Mouse (Mus musculus) liver, postnatal 0 days (tissue): ENCODE data around the gene Tmprss6. TPM values are rescaled to one million over a fixed set of nuclear protein-coding genes. Genes with fewer than 3 reads are reported as not detected.

Experiments
- ATAC-seq: fragments of 200-750 bp; cut with Nextera tagmentation; 2 replicates; pipeline ENCODE4 v1.8.0; 2017; ENCODE audit warnings: mild to moderate bottlenecking, moderate library complexity
- DNase-seq: peaks from one replicate; pipeline ENCODE4 v3.0.0-alpha.2; 2016
- H3K27ac ChIP-seq: fragments of 300-500 bp; sonication (generic); 2 replicates; pipeline ENCODE4 v1.5.1; 2014; ENCODE audit warnings: antibody characterized with exemption, moderate library complexity, mild to moderate bottlenecking, low read depth
- H3K27me3 ChIP-seq: fragments of 300-500 bp; sonication (generic); 2 replicates; pipeline ENCODE4 v1.6.1; 2014; ENCODE audit warnings: low read length, control low read depth, mixed read lengths; ENCODE audit not compliant: insufficient read depth
- H3K36me3 ChIP-seq: fragments of 300-500 bp; sonication (generic); replicated peaks from 2 replicates; pipeline ENCODE4 v1.6.1; 2014; ENCODE audit warnings: mild to moderate bottlenecking, control low read depth, low read length, moderate library complexity, mixed read lengths; ENCODE audit not compliant: insufficient read depth
- H3K4me1 ChIP-seq: fragments of 300-500 bp; sonication (generic); 2 replicates; pipeline ENCODE4 v1.6.1; 2014; ENCODE audit warnings: antibody characterized with exemption, mild to moderate bottlenecking, control low read depth; ENCODE audit not compliant: insufficient read depth
- H3K4me2 ChIP-seq: fragments of 300-500 bp; sonication (generic); 2 replicates; pipeline ENCODE4 v1.6.1; 2014; ENCODE audit warnings: low read depth, mild to moderate bottlenecking, low read length, moderate library complexity, mixed read lengths
- H3K4me3 ChIP-seq: fragments of 300-500 bp; sonication (generic); 2 replicates; pipeline ENCODE4 v1.5.1; 2014; ENCODE audit warnings: low read depth, low read length
- H3K9ac ChIP-seq: fragments of 300-500 bp; sonication (generic); replicated peaks from 2 replicates; pipeline ENCODE4 v1.6.1; 2014; ENCODE audit warnings: mild to moderate bottlenecking, moderate library complexity
- H3K9me3 ChIP-seq: fragments of 300-500 bp; sonication (generic); 2 replicates; pipeline ENCODE4 v1.6.1; 2016; ENCODE audit warnings: mild to moderate bottlenecking, control low read depth, low read length, mixed read lengths
- CTCF ChIP-seq: sonication (generic); IDR thresholded peaks from 2 replicates; pipeline ENCODE4 v1.5.1; 2016; ENCODE audit warnings: antibody characterized with exemption, low read depth
- EP300 ChIP-seq: IDR thresholded peaks from 2 replicates; pipeline ENCODE4 v1.6.1; 2016; ENCODE audit warnings: antibody characterized with exemption, low read depth, mild to moderate bottlenecking
- WGBS: fragments of 180-500 bp; shearing (Covaris S2); extraction: QIAGEN DNeasy Blood & Tissue Kit; methylation state at CpG from one replicate; pipeline ENCODE4 v1.1.7; 2014; ENCODE audit not compliant: insufficient replicate concordance; 5-methylcytosine and 5-hydroxymethylcytosine counted together
- polyA plus RNA-seq: library from polyadenylated mRNA; unstranded; fragments of >200 nt; fragmentation: Nextera tagmentation; extraction: Ambion mirVana; gene quantifications from 2 replicates; pipeline ENCODE4 v1.2.1, GENCODE M21; 2015

Gene Tmprss6
- polyA plus RNA-seq, 1 experiment from 2014 or later: 80.3 TPM

DNA sequence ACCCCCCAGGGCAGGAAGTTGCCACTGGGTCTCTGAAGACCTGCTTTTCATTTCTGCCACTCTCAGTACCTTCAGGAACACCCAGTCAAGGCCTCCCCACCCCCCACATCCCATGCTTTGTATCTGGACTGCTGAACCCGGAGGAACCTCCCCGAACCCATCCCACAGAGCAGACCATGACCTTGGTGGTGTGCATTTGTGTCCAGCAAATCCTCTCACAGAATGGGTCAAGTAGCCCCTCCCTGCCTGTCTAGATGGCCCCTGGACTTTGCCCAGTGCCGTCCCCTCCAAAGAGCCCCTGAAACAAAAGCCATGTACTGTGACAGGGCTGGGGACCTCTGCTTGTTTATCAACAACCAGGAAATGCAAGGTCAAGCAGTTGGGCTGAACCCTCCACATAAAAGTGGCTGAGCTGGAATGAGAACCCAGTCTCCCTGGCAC is 65.1 kb downstream of the Tmprss6 start:
- peak overlapping the region; percentile 93 for H3K9ac ChIP-seq
- 45% methylated on average over 3 of the region's 3 CpGs for WGBS
- H3K36me3 ChIP-seq: peaks cover 9% of the 10 kb centered on the region; the same call in 1 of the 2 replicates
- H3K4me2 ChIP-seq: peak overlapping the region; percentile 84
- H3K27ac ChIP-seq: peak overlapping the region; percentile 100
- no peaks in the 10 kb centered on the region for H3K27me3 ChIP-seq
- no peak for TF ChIP-seq EP300
- no peak for TF ChIP-seq CTCF
- ATAC-seq: peak; percentile 7; the same call in 1 of the 2 replicates
- H3K4me3 ChIP-seq: peak overlapping the region; percentile 89
- DNase-seq: peak; percentile 69
- peaks cover 62% of the 10 kb centered on the region for H3K4me1 ChIP-seq
- no peaks in the 10 kb centered on the region for H3K9me3 ChIP-seq

DNA sequence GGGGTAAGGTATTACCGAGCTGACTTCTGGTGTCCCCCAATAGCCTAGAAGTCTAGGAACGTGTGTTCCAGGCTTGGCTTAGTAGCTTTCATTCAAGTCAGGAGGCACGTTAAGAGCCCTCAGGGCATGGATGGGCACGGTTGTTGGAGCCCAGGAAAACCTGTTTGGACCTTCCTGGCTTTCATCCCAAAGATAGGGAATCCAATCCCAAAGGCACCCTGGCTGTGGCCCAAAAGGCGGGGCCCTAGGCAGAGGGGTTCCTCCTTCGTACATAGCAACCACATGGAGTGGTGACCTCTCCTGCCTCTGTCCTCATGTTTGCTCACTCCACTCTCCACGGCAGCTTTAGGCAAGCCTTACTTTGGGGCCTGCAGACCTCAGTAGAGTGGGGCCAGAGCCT is 66.0 kb downstream of the Tmprss6 start:
- DNase-seq: peak; percentile 79
- TF ChIP-seq EP300 (no peak), CTCF (no peak)
- ATAC-seq: peak; percentile 24
- H3K9me3 ChIP-seq: no peaks in the 10 kb centered on the region
- H3K27me3 ChIP-seq: no peaks in the 10 kb centered on the region
- H3K27ac ChIP-seq: peak overlapping the region; percentile 100
- peak overlapping the region; percentile 2; the same call in 1 of the 2 replicates for H3K4me3 ChIP-seq
- H3K9ac ChIP-seq: peak overlapping the region; percentile 16
- H3K36me3 ChIP-seq: peaks cover 9% of the 10 kb centered on the region; the same call in 1 of the 2 replicates
- peak overlapping the region; percentile 84 for H3K4me2 ChIP-seq
- WGBS: 56% methylated on average over 7 of the region's 7 CpGs
- H3K4me1 ChIP-seq: peaks cover 53% of the 10 kb centered on the region

DNA sequence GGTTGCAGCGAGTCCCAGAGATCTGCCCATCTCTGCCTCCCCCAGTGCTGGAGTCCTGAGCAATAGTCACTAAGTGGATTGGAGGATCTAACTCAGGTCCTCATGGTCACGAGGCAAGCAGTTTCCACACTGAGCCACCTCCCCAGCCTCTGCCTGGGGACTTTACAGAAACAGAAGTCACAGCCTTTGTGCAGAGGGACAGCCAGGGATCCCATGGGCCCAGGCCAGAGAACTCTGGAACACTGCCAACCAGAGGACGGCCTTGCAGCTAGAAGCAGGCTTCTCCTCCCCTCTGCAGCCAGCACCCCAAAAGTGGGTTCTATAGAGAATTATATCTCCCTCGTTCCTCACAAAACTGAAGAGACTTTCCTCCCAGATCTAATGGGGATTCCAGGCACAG is 66.5 kb downstream of the Tmprss6 start:
- Histone ChIP-seq H3K4me2 (peak overlapping the region; percentile 84), H3K27ac (peak overlapping the region; percentile 100), H3K36me3 (peaks cover 9% of the 10 kb centered on the region; the same call in 1 of the 2 replicates), H3K4me1 (peaks cover 48% of the 10 kb centered on the region), H3K9me3 (no peaks in the 10 kb centered on the region), H3K27me3 (no peaks in the 10 kb centered on the region), H3K4me3 (no peak overlapping the region; the same call in 1 of the 2 replicates), H3K9ac (peak overlapping the region; percentile 16; the same call in 1 of the 2 replicates)
- WGBS: 36% methylated on average over 4 of the region's 4 CpGs
- no peak for TF ChIP-seq EP300
- no peak for TF ChIP-seq CTCF
- DNase-seq (peak; percentile 64), ATAC-seq (no peak)

DNA sequence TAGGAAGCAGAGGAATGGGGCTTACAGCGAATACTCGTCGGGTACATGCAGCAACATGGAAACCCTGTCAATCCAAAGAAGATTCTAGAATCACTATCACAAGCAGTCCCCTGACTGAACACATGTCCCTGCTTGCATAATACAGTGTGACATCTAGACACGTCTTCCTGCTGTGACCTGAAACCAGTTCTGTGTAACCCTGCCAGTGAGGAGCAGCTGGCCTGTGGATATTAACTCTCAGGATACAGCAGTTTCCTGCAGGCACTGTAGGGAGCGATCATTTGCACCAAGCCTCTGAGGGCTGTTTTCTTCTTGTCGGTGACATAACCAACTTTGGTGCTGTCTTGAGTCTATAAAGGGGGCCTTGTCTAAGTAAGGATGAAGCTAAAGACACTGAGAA is 67.1 kb downstream of the Tmprss6 start:
- TF ChIP-seq EP300 (no peak), CTCF (no peak)
- H3K9ac ChIP-seq: 0 out of 2 replicates have a peak overlapping the region, but pooled peaks have one; percentile 16
- H3K9me3 ChIP-seq: no peaks in the 10 kb centered on the region
- 50% methylated on average over 6 of the region's 6 CpGs for WGBS
- H3K27ac ChIP-seq: peak overlapping the region; percentile 100
- ATAC-seq (no peak), DNase-seq (no peak)
- H3K36me3 ChIP-seq: peaks cover 9% of the 10 kb centered on the region; the same call in 1 of the 2 replicates
- peak overlapping the region; percentile 84 for H3K4me2 ChIP-seq
- H3K4me3 ChIP-seq: no peak overlapping the region
- no peaks in the 10 kb centered on the region for H3K27me3 ChIP-seq
- peaks cover 48% of the 10 kb centered on the region for H3K4me1 ChIP-seq

DNA sequence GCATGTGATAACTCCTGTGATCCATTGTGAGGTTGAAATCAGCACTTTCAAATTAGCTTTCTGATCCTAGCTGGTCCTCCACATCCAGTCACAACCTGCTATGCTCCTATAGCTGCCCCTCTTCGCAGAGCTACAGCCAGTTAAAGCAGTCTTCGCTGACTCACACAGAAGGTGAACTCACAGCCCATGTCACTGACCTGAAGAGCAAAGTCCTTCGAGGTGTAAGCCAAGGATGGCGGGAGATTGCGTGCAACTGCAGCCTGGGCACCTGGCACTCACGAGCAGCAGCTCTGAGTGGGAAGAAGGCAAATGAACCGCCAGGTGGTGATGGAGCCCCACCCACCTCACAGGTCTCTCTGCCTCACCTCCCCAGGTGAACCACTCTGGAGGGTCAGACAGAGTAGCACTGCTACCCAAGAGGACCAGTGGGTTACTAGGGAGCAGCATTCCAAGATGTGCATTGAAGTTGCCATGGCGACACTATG is 72.9 kb downstream of the Tmprss6 start, which contains the start of gene Tex33:
Gene Tex33, minus strand, starts transcription at position 435 of the 485 bp plus-strand sequence.
- no peaks in the 10 kb centered on the region for H3K9me3 ChIP-seq
- H3K4me3 ChIP-seq: no peak within 1 kb of the TSS
- TF ChIP-seq CTCF (no peak), EP300 (no peak)
- ATAC-seq (no peak), DNase-seq (no peak)
- H3K4me2 ChIP-seq: no peak within 1 kb of the TSS
- H3K9ac ChIP-seq: no peak within 1 kb of the TSS
- no peaks in the 10 kb centered on the region for H3K27me3 ChIP-seq
- WGBS: 80% methylated on average over 8 of the region's 8 CpGs
- H3K36me3 ChIP-seq: peaks cover 9% of the 10 kb centered on the region; the same call in 1 of the 2 replicates
- H3K27ac ChIP-seq: no peak within 1 kb of the TSS
- H3K4me1 ChIP-seq: 0 out of 2 replicates have a peak, but pooled peaks cover under 1% of the 10 kb centered on the region

DNA sequence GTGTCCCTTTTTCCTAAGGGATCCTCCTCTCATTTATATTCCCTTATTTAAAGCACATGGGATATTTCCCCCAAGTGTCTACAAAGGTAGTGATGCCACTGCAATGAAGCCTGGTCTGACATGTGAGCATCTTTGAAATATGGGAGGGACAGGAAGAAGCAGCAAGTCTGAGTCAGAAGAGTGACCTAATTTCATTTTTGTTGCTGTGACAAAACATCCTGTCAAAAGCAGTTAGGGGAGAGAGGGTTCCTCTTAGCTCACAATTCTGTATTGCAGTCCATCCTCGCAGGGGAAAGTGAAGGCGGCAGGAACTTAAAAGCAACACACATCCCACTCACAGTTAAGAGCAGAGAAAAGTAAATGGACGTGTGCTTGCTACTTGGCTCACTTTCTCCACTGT is 77.6 kb downstream of the Tmprss6 start:
- no peak overlapping the region for H3K9ac ChIP-seq
- no peaks in the 10 kb centered on the region for H3K9me3 ChIP-seq
- no peaks in the 10 kb centered on the region for H3K27me3 ChIP-seq
- 52% methylated on average over 3 of the region's 3 CpGs for WGBS
- 0 out of 2 replicates have a peak, but pooled peaks cover 3% of the 10 kb centered on the region for H3K4me1 ChIP-seq
- H3K4me3 ChIP-seq: no peak overlapping the region
- no peak overlapping the region for H3K4me2 ChIP-seq
- no peak for DNase-seq
- no peak for ATAC-seq
- TF ChIP-seq CTCF: no peak
- no peak for TF ChIP-seq EP300
- H3K27ac ChIP-seq: no peak overlapping the region
- no peaks in the 10 kb centered on the region for H3K36me3 ChIP-seq

Other genes starting within 250 kb of the Tmprss6 start
- gene Ncf4, start 223.8 kb downstream of the Tmprss6 start, polyA plus RNA-seq: 55.5 and 56.7 TPM in 2 replicates
- gene Csf2rb2, start 162.9 kb downstream of the Tmprss6 start, polyA plus RNA-seq: 2.2 and 2.6 TPM in 2 replicates
- gene Csf2rb, start 142.9 kb downstream of the Tmprss6 start, polyA plus RNA-seq: 8.9 and 9.6 TPM in 2 replicates
- gene Tex33, start 72.7 kb downstream of the Tmprss6 start, polyA plus RNA-seq: not detected in 2 replicates
- gene Tst, start 62.7 kb downstream of the Tmprss6 start, polyA plus RNA-seq: 361 and 363 TPM in 2 replicates
- 4.3 and 7.0 TPM in 2 replicates for gene Mpst, start 62.2 kb downstream of the Tmprss6 start, polyA plus RNA-seq
- gene Kctd17, start 40.1 kb downstream of the Tmprss6 start, polyA plus RNA-seq: 6.0 and 6.1 TPM in 2 replicates
- 2.0 and 2.1 TPM in 2 replicates for gene Il2rb, start 26.6 kb upstream of the Tmprss6 start, polyA plus RNA-seq
- 4.3 and 4.4 TPM in 2 replicates for gene C1qtnf6, start 62.8 kb upstream of the Tmprss6 start, polyA plus RNA-seq
- not detected in 2 replicates for gene Sstr3, start 76.1 kb upstream of the Tmprss6 start, polyA plus RNA-seq
- 120 and 127 TPM in 2 replicates for gene Rac2, start 104.1 kb upstream of the Tmprss6 start, polyA plus RNA-seq
- gene Cyth4, start 128.4 kb upstream of the Tmprss6 start, polyA plus RNA-seq: 11.5 and 13.3 TPM in 2 replicates